Comparison of ENCODE assay signal across 9 mouse cellular contexts in the genomic region with DNA sequence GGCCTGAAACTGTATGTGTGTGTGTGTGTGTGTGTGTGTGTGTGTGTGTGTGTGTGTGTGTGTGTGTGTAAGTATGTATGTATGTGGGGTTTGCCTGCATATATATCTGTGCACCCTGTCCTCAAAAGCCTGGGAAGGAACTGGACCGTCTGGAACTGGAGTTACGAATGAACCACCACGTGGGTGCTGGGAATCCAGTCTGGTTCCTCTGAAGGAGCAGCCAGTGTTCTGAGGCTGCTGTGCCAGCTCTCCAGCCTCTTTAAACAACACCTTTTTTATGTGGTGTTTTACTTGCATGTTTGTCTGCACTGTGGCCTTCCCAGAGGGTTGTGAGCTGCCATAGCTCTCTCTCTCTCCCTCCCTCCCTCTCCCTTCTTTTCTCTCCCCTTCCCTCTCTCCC. TPM values are rescaled to one million over a fixed set of nuclear protein-coding genes. Genes with fewer than 3 reads are reported as not detected.
DNase-seq lines count a peak whose midpoint lies in the region; ATAC-seq and TF ChIP-seq lines count a peak whose summit lies in the region.
"Had no signal": no experiment of that assay in that cellular context is flagged by ENCODE, and none has a peak within 500 bp of the region (broad histone marks: within the 10 kb centered on the region; RNA-seq: fewer than 3 reads in every experiment).

No protein-coding gene starts in this region.

- no peak overlapping the region for H3K9ac ChIP-seq in heart, embryonic 12.5 days
- H3K9ac ChIP-seq in hindbrain, embryonic 12.5 days = peak overlapping the region; percentile 40; the same call in 1 of the 2 replicates

- TF ChIP-seq POLR2A in spleen, adult 2 months (IDR thresholded peaks at IDR 0.05; ENCODE audit: low read depth, low read length) = no peak
- no peak for TF ChIP-seq POLR2A in olfactory bulb, adult 2 months (IDR thresholded peaks at IDR 0.05; ENCODE audit: insufficient read depth, low read depth, low read length)

- peak overlapping the region; percentile 87 for H3K27ac ChIP-seq in heart, embryonic 12.5 days (ENCODE audit: poor library complexity, severe bottlenecking)
- H3K27ac ChIP-seq in spleen, adult 2 months (ENCODE audit: insufficient read depth, low read length) = peak overlapping the region; percentile 97
- H3K27ac ChIP-seq in hindbrain, embryonic 12.5 days = peak overlapping the region; percentile 84
- H3K27ac ChIP-seq in olfactory bulb, adult 2 months (ENCODE audit: insufficient read depth, low read depth, low read length) = peak overlapping the region; percentile 76

- H3K27me3 ChIP-seq in heart, embryonic 12.5 days (replicated peaks) = no peaks in the 10 kb centered on the region
- H3K27me3 ChIP-seq in spleen, adult 2 months (ENCODE audit: control insufficient read depth, insufficient read depth, low read length) = no peaks in the 10 kb centered on the region
- peaks cover 5% of the 10 kb centered on the region; the same call in 1 of the 2 replicates for H3K27me3 ChIP-seq in hindbrain, embryonic 12.5 days
- H3K27me3 ChIP-seq: limb, embryonic 13.5 days had no signal

- no peak overlapping the region for H3K4me2 ChIP-seq in heart, embryonic 12.5 days
- H3K4me2 ChIP-seq in hindbrain, embryonic 12.5 days (replicated peaks) = no peak overlapping the region
- H3K4me2 ChIP-seq: limb, embryonic 13.5 days had no signal

- peaks cover 10% of the 10 kb centered on the region for H3K36me3 ChIP-seq in heart, embryonic 12.5 days
- peaks cover 20% of the 10 kb centered on the region for H3K36me3 ChIP-seq in spleen, adult 2 months (ENCODE audit: control insufficient read depth, insufficient read depth, low read length)
- H3K36me3 ChIP-seq in hindbrain, embryonic 12.5 days = peaks cover 3% of the 10 kb centered on the region; the same call in 1 of the 2 replicates

- ATAC-seq in heart, embryonic 12.5 days (ENCODE audit: insufficient number of reproducible peaks, low FRiP score) = no peak
- no peak for ATAC-seq in hindbrain, embryonic 12.5 days (ENCODE audit: low FRiP score)

- no peak overlapping the region for H3K4me3 ChIP-seq in heart, embryonic 12.5 days
- H3K4me3 ChIP-seq in spleen, adult 2 months (ENCODE audit: extremely low read depth, insufficient read depth, insufficient read length) = no peak overlapping the region
- no peak overlapping the region for H3K4me3 ChIP-seq in hindbrain, embryonic 12.5 days
- H3K4me3 ChIP-seq in olfactory bulb, adult 2 months (ENCODE audit: insufficient read depth, low read depth, low read length) = no peak overlapping the region
- H3K4me3 ChIP-seq: limb, embryonic 13.5 days had no signal

- H3K4me1 ChIP-seq in heart, embryonic 12.5 days (replicated peaks) = peaks cover 52% of the 10 kb centered on the region
- peaks cover 23% of the 10 kb centered on the region; the same call in 1 of the 2 replicates for H3K4me1 ChIP-seq in spleen, adult 2 months (ENCODE audit: control insufficient read depth, insufficient read depth, insufficient read length)
- H3K4me1 ChIP-seq in hindbrain, embryonic 12.5 days = peaks cover 39% of the 10 kb centered on the region
- H3K4me1 ChIP-seq in olfactory bulb, adult 2 months (ENCODE audit: control insufficient read depth, insufficient read depth, low read length) = peaks cover 46% of the 10 kb centered on the region

- DNase-seq in heart, adult 9 months (ENCODE audit: low spot score in 2 of 2) = no peak
- no peak for DNase-seq in spleen, adult 2 months (ENCODE audit: low read depth in 1 of 2, low spot score in 2 of 2)
- DNase-seq in spleen, postnatal 36 days (ENCODE audit: low spot score in 2 of 2) = no peak
- no peak for DNase-seq in left cerebral cortex, adult 18-20 months (ENCODE audit: low spot score in 2 of 2)
- DNase-seq: kidney, adult 9 months had no signal

- H3K9me3 ChIP-seq in heart, embryonic 12.5 days (replicated peaks) = no peaks in the 10 kb centered on the region
- no peaks in the 10 kb centered on the region for H3K9me3 ChIP-seq in hindbrain, embryonic 12.5 days (replicated peaks)
- H3K9me3 ChIP-seq: limb, embryonic 13.5 days had no signal

- WGBS in heart, embryonic 12.5 days = 82% methylated on average over 3 of the region's 3 CpGs
- WGBS in spleen, adult 2 months = 54% methylated on average over 3 of the region's 3 CpGs
- 52% methylated on average over 3 of the region's 3 CpGs for WGBS in hindbrain, embryonic 12.5 days
- 51% methylated on average over 3 of the region's 3 CpGs for WGBS in olfactory bulb, adult 2 months

- no peak for TF ChIP-seq CTCF in spleen, adult 2 months (IDR thresholded peaks at IDR 0.05; ENCODE audit: extremely low read depth, insufficient read depth, insufficient read length, insufficient replicate concordance)
- no peak for TF ChIP-seq CTCF in olfactory bulb, adult 2 months (IDR thresholded peaks at IDR 0.05; ENCODE audit: insufficient read depth, low read depth, low read length)

RNA-seq across cellular contexts. Expression of a gene that starts 6.4 kb away (rescaled TPM):
- polyA plus RNA-seq in heart, embryonic 12.5 days (2016; fragmentation: Nextera tagmentation; extraction: Ambion mirVana) = 20.2 and 21.3 TPM in 2 replicates
- polyA plus RNA-seq in spleen, adult 2 months (2012; rRNA removed) = 43.6 and 58.5 TPM in 2 replicates
- 19.9 and 22.0 TPM in 2 replicates for polyA plus RNA-seq in hindbrain, embryonic 12.5 days (2016; fragmentation: Nextera tagmentation; extraction: Ambion mirVana)
- polyA plus RNA-seq in olfactory bulb, adult 2 months (2012; ENCODE audit: insufficient read depth, insufficient read length, low replicate concordance, missing spikeins) = not detected in 2 replicates
- 10 to 100 TPM; 27.8 to 32.3 TPM for total RNA-seq in left cerebral cortex, adult 18-20 months (2021)

RNA-seq across cellular contexts. Expression of a gene that starts 47.9 kb away (rescaled TPM):
- 35.6 and 39.5 TPM in 2 replicates for polyA plus RNA-seq in heart, embryonic 12.5 days (2016; fragmentation: Nextera tagmentation; extraction: Ambion mirVana)
- polyA plus RNA-seq in spleen, adult 2 months (2012; rRNA removed) = 44.9 and 49.9 TPM in 2 replicates
- polyA plus RNA-seq in hindbrain, embryonic 12.5 days (2016; fragmentation: Nextera tagmentation; extraction: Ambion mirVana) = 115 and 119 TPM in 2 replicates
- polyA plus RNA-seq in olfactory bulb, adult 2 months (2012; ENCODE audit: insufficient read depth, insufficient read length, low replicate concordance, missing spikeins) = not detected in 2 replicates
- total RNA-seq in left cerebral cortex, adult 18-20 months (2021) = 10 to 100 TPM; 46.7 to 47.6 TPM
